Mouse (Mus musculus) CH12.LX (cell line): ENCODE data around the gene Cptp.

Source experiments
- CHD2 ChIP-seq: IDR thresholded peaks from 2 replicates; pipeline ENCODE4 v1.6.1; 2011; ENCODE audit warnings: low read length, improper control_type of control experiment
- EP300 ChIP-seq: IDR thresholded peaks from 2 replicates; pipeline ENCODE4 v1.6.1; 2011; ENCODE audit warnings: low read length, improper control_type of control experiment
- HCFC1 ChIP-seq: IDR thresholded peaks from 2 replicates; pipeline ENCODE4 v1.6.1; 2012; ENCODE audit warnings: low read depth, mild to moderate bottlenecking, inconsistent platforms, low read length, improper control_type of control experiment
- JUND ChIP-seq: conservative IDR thresholded peaks from 2 replicates; pipeline ENCODE4 v1.6.1; 2011; ENCODE audit warnings: low read depth, low read length, improper control_type of control experiment
- NELFE ChIP-seq: IDR thresholded peaks from 2 replicates; pipeline ENCODE4 v1.6.1; 2011; ENCODE audit warnings: low read depth, low read length, improper control_type of control experiment
- POLR2A ChIP-seq: IDR thresholded peaks from 2 replicates; pipeline ENCODE4 v1.6.1; 2011; ENCODE audit warnings: low read depth, mild to moderate bottlenecking, improper control_type of control experiment, low read length
- POLR2AphosphoS2 ChIP-seq: IDR thresholded peaks from 2 replicates; pipeline ENCODE4 v1.6.1; 2011; ENCODE audit warnings: low read depth, low read length, improper control_type of control experiment
- RCOR1 ChIP-seq: conservative IDR thresholded peaks from 2 replicates; pipeline ENCODE4 v1.6.1; 2012; ENCODE audit warnings: low read depth, mild to moderate bottlenecking, inconsistent platforms, low read length, improper control_type of control experiment
- TCF12 ChIP-seq: IDR thresholded peaks from 2 replicates; pipeline ENCODE4 v1.6.1; 2014; ENCODE audit warnings: low read depth, mild to moderate bottlenecking, inconsistent platforms, low read length, improper control_type of control experiment

DNA sequence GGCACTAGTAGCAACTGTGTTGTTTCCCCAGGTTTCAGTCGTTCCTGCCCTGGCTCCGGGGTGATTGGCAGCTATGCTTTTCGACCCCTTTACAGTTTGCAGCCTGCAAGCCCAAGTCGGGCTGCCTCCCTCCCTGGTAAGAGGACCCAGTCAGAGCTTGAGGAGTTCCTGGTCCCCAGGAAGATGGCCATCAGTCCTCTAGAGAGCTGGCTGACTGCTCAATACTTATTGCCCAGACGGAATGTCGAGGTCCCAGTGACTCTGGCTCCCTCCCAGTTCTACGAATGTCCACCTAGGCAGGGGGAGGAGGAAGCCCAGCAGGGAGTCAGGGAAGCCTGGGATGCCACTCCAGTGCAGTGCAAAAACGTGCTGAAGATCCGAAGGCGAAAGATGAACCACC, 36.9 kb downstream of the Cptp start:
- no peak for TF ChIP-seq EP300
- TF ChIP-seq JUND: no peak
- no peak for TF ChIP-seq POLR2A
- no peak for TF ChIP-seq HCFC1
- no peak for TF ChIP-seq NELFE
- TF ChIP-seq POLR2AphosphoS2: no peak
- no peak for TF ChIP-seq CHD2
- no peak for TF ChIP-seq RCOR1
- TF ChIP-seq TCF12: no peak
